Mouse (Mus musculus): ENCODE data around the gene Plau. TPM values are rescaled to one million over a fixed set of nuclear protein-coding genes. Genes with fewer than 3 reads are reported as not detected.

The Plau gene
- polyA plus RNA-seq, 1 experiment from 2014 or later, result 0.99 TPM

GRCm38 (mm10) chr14:20806116-20806840, 30.2 kb upstream of the Plau start:
- no peak overlapping the region for H3K4me3 ChIP-seq (ENCODE audit: low read depth, low read length)
- no peaks in the 10 kb centered on the region for H3K9me3 ChIP-seq (ENCODE audit: low read depth, low read length)
- peak overlapping the region; percentile 56; the same call in 1 of the 2 replicates for H3K27ac ChIP-seq (ENCODE audit: low read depth)
- no peaks in the 10 kb centered on the region for H3K27me3 ChIP-seq (ENCODE audit: insufficient read depth, low read length)
- H3K4me2 ChIP-seq, result no peak overlapping the region
- no peak overlapping the region for H3K9ac ChIP-seq
- DNase-seq (peak; percentile 34), ATAC-seq (ENCODE audit: insufficient read depth) (no peak)
- H3K36me3 ChIP-seq (ENCODE audit: insufficient read depth), result no peaks in the 10 kb centered on the region
- H3K4me1 ChIP-seq (ENCODE audit: insufficient read depth), result peaks cover 9% of the 10 kb centered on the region
- 85% methylated on average over 14 of the region's 14 CpGs for WGBS
- TF ChIP-seq CTCF (IDR thresholded peaks at IDR 0.05; ENCODE audit: low read depth), result no peak

- DNase-seq (no peak), ATAC-seq (ENCODE audit: insufficient read depth) (no peak)
- no peak for TF ChIP-seq CTCF (IDR thresholded peaks at IDR 0.05; ENCODE audit: low read depth)
- H3K4me2 ChIP-seq, result no peak overlapping the region
- no peaks in the 10 kb centered on the region for H3K27me3 ChIP-seq (ENCODE audit: insufficient read depth, low read length)
- no peak overlapping the region for H3K4me3 ChIP-seq (ENCODE audit: low read depth, low read length)
- WGBS, result 81% methylated on average over 4 of the region's 4 CpGs
- H3K36me3 ChIP-seq (ENCODE audit: insufficient read depth), result no peaks in the 10 kb centered on the region
- no peaks in the 10 kb centered on the region for H3K9me3 ChIP-seq (ENCODE audit: low read depth, low read length)
- H3K9ac ChIP-seq, result no peak overlapping the region
- peaks cover 9% of the 10 kb centered on the region for H3K4me1 ChIP-seq (ENCODE audit: insufficient read depth)
- no peak overlapping the region for H3K27ac ChIP-seq (ENCODE audit: low read depth)
Measured at GRCm38 (mm10) chr14:20809349-20809748, 27.1 kb upstream of the Plau start.

- Histone ChIP-seq H3K27me3 (ENCODE audit: insufficient read depth, low read length) (no peaks in the 10 kb centered on the region), H3K9me3 (ENCODE audit: low read depth, low read length) (no peaks in the 10 kb centered on the region), H3K9ac (no peak overlapping the region), H3K4me2 (no peak overlapping the region), H3K27ac (ENCODE audit: low read depth) (no peak overlapping the region), H3K4me1 (ENCODE audit: insufficient read depth) (peaks cover 9% of the 10 kb centered on the region), H3K4me3 (ENCODE audit: low read depth, low read length) (no peak overlapping the region), H3K36me3 (ENCODE audit: insufficient read depth) (no peaks in the 10 kb centered on the region)
- ATAC-seq (ENCODE audit: insufficient read depth), result no peak
- DNase-seq, result no peak
- no peak for TF ChIP-seq CTCF (IDR thresholded peaks at IDR 0.05; ENCODE audit: low read depth)
Measured at GRCm38 (mm10) chr14:20809820-20810219, 26.6 kb upstream of the Plau start.

- no peak for DNase-seq
- TF ChIP-seq CTCF (IDR thresholded peaks at IDR 0.05; ENCODE audit: low read depth), result no peak
- Histone ChIP-seq H3K4me2 (no peak overlapping the region), H3K4me1 (ENCODE audit: insufficient read depth) (no peaks in the 10 kb centered on the region), H3K9ac (no peak overlapping the region), H3K27me3 (ENCODE audit: insufficient read depth, low read length) (no peaks in the 10 kb centered on the region), H3K36me3 (ENCODE audit: insufficient read depth) (no peaks in the 10 kb centered on the region), H3K27ac (ENCODE audit: low read depth) (no peak overlapping the region), H3K4me3 (ENCODE audit: low read depth, low read length) (no peak overlapping the region), H3K9me3 (ENCODE audit: low read depth, low read length) (no peaks in the 10 kb centered on the region)
- ATAC-seq (ENCODE audit: insufficient read depth), result no peak
- 81% methylated on average over 8 of the region's 8 CpGs for WGBS
Measured at GRCm38 (mm10) chr14:20811236-20811635, 25.2 kb upstream of the Plau start.

- no peak overlapping the region for H3K4me3 ChIP-seq (ENCODE audit: low read depth, low read length)
- H3K9me3 ChIP-seq (ENCODE audit: low read depth, low read length), result no peaks in the 10 kb centered on the region
- no peak for TF ChIP-seq CTCF (IDR thresholded peaks at IDR 0.05; ENCODE audit: low read depth)
- H3K4me1 ChIP-seq (ENCODE audit: insufficient read depth), result no peaks in the 10 kb centered on the region
- no peak overlapping the region for H3K9ac ChIP-seq
- H3K27ac ChIP-seq (ENCODE audit: low read depth), result no peak overlapping the region
- H3K27me3 ChIP-seq (ENCODE audit: insufficient read depth, low read length), result no peaks in the 10 kb centered on the region
- 49% methylated on average over 7 of the region's 7 CpGs for WGBS
- H3K36me3 ChIP-seq (ENCODE audit: insufficient read depth), result no peaks in the 10 kb centered on the region
- no peak for ATAC-seq (ENCODE audit: insufficient read depth)
- DNase-seq, result no peak
- no peak overlapping the region for H3K4me2 ChIP-seq
Measured at GRCm38 (mm10) chr14:20811779-20812406, 24.6 kb upstream of the Plau start.

- ATAC-seq (ENCODE audit: insufficient read depth) (no peak), DNase-seq (no peak)
- WGBS, result 89% methylated on average over 3 of the region's 3 CpGs
- no peak for TF ChIP-seq CTCF (IDR thresholded peaks at IDR 0.05; ENCODE audit: low read depth)
- Histone ChIP-seq H3K36me3 (ENCODE audit: insufficient read depth) (no peaks in the 10 kb centered on the region), H3K4me2 (no peak overlapping the region), H3K27ac (ENCODE audit: low read depth) (no peak overlapping the region), H3K9ac (no peak overlapping the region), H3K9me3 (ENCODE audit: low read depth, low read length) (no peaks in the 10 kb centered on the region), H3K4me1 (ENCODE audit: insufficient read depth) (no peaks in the 10 kb centered on the region), H3K27me3 (ENCODE audit: insufficient read depth, low read length) (no peaks in the 10 kb centered on the region), H3K4me3 (ENCODE audit: low read depth, low read length) (no peak overlapping the region)
Measured at GRCm38 (mm10) chr14:20815448-20815847, 21.0 kb upstream of the Plau start.

- no peak overlapping the region for H3K4me3 ChIP-seq (ENCODE audit: low read depth, low read length)
- DNase-seq (no peak), ATAC-seq (ENCODE audit: insufficient read depth) (no peak)
- H3K4me1 ChIP-seq (ENCODE audit: insufficient read depth), result no peaks in the 10 kb centered on the region
- no peaks in the 10 kb centered on the region for H3K27me3 ChIP-seq (ENCODE audit: insufficient read depth, low read length)
- no peak for TF ChIP-seq CTCF (IDR thresholded peaks at IDR 0.05; ENCODE audit: low read depth)
- no peak overlapping the region for H3K27ac ChIP-seq (ENCODE audit: low read depth)
- WGBS, result 96% methylated on average over 1 of the region's 1 CpGs
- no peak overlapping the region for H3K9ac ChIP-seq
- H3K4me2 ChIP-seq, result no peak overlapping the region
- H3K9me3 ChIP-seq (ENCODE audit: low read depth, low read length), result no peaks in the 10 kb centered on the region
- no peaks in the 10 kb centered on the region for H3K36me3 ChIP-seq (ENCODE audit: insufficient read depth)
Measured at GRCm38 (mm10) chr14:20824517-20824916, 11.9 kb upstream of the Plau start.
